Mouse (Mus musculus) heart, embryonic 13.5 days (tissue): ENCODE data around the gene Zbtb38. TPM values are rescaled to one million over a fixed set of nuclear protein-coding genes. Genes with fewer than 3 reads are reported as not detected.
A peak's percentile ranks its signal among the peaks of the same experiment; 100 is the strongest.

ENCODE experiments used
- ATAC-seq: fragments of 200-750 bp; cut with Nextera tagmentation; 2 replicates; pipeline ENCODE4 v1.8.0; 2017; ENCODE audit warnings: moderate TSS enrichment; ENCODE audit not compliant: insufficient number of reproducible peaks, low FRiP score, low TSS enrichment; ENCODE audit errors: extremely low read depth
- H3K27ac ChIP-seq: fragments of 300-500 bp; sonication (generic); replicated peaks from 2 replicates; pipeline ENCODE4 v1.5.1; 2015; ENCODE audit warnings: moderate library complexity, mild to moderate bottlenecking, inconsistent platforms
- H3K27me3 ChIP-seq: fragments of 300-500 bp; sonication (generic); replicated peaks from 2 replicates; pipeline ENCODE4 v1.6.1; 2015; ENCODE audit warnings: mild to moderate bottlenecking, inconsistent platforms
- H3K36me3 ChIP-seq: fragments of 300-500 bp; sonication (generic); 2 replicates; pipeline ENCODE4 v1.6.1; 2015; ENCODE audit warnings: mild to moderate bottlenecking, inconsistent platforms
- H3K4me1 ChIP-seq: fragments of 300-500 bp; sonication (generic); 2 replicates; pipeline ENCODE4 v1.6.1; 2015; ENCODE audit warnings: inconsistent platforms
- H3K4me2 ChIP-seq: fragments of 300-500 bp; sonication (generic); 2 replicates; pipeline ENCODE4 v1.6.1; 2015; ENCODE audit warnings: inconsistent platforms, mild to moderate bottlenecking, moderate library complexity
- H3K4me3 ChIP-seq: fragments of 300-500 bp; sonication (generic); 2 replicates; pipeline ENCODE4 v1.5.1; 2015; ENCODE audit warnings: moderate library complexity, mild to moderate bottlenecking, inconsistent platforms
- H3K9ac ChIP-seq: fragments of 300-500 bp; sonication (generic); 2 replicates; pipeline ENCODE4 v1.6.1; 2015; ENCODE audit warnings: inconsistent platforms, mild to moderate bottlenecking, moderate library complexity
- H3K9me3 ChIP-seq: fragments of 300-500 bp; sonication (generic); 2 replicates; pipeline ENCODE4 v1.6.1; 2016; ENCODE audit warnings: inconsistent platforms
- WGBS: fragments of 180-500 bp; shearing (Covaris S2); methylation state at CpG from one replicate; pipeline ENCODE4 v1.1.7; 2015; ENCODE audit warnings: mixed read lengths; 5-methylcytosine and 5-hydroxymethylcytosine counted together
- polyA plus RNA-seq: library from polyadenylated mRNA; unstranded; fragments of >200 nt; fragmentation: Nextera tagmentation; extraction: Ambion mirVana; gene quantifications from 2 replicates; pipeline ENCODE4 v1.2.1, GENCODE M21; 2015

Gene Zbtb38
- polyA plus RNA-seq, 1 experiment from 2014 or later = 27.1 TPM

- 68% methylated on average over 9 of the region's 9 CpGs for WGBS
These were observed 31.0 kb upstream of the Zbtb38 start for GRCm38 (mm10) chr9:96783667-96784066.

GRCm38 (mm10) chr9:96783258-96783657 is 30.6 kb upstream of the Zbtb38 start:
- H3K4me2 ChIP-seq = no peak overlapping the region
- H3K4me1 ChIP-seq = peaks cover 29% of the 10 kb centered on the region
- no peak overlapping the region for H3K4me3 ChIP-seq
- H3K9me3 ChIP-seq = no peaks in the 10 kb centered on the region
- peak overlapping the region; percentile 68 for H3K27ac ChIP-seq
- 0 out of 2 replicates have a peak overlapping the region, but pooled peaks have one; percentile 45 for H3K9ac ChIP-seq
- H3K36me3 ChIP-seq = no peaks in the 10 kb centered on the region
- H3K27me3 ChIP-seq = no peaks in the 10 kb centered on the region
- no peak for ATAC-seq
- 20% methylated on average over 5 of the region's 5 CpGs for WGBS

More at GRCm38 (mm10) chr9:96783667-96784066, 31.0 kb upstream of the Zbtb38 start:
- H3K9me3 ChIP-seq = no peaks in the 10 kb centered on the region
- no peak overlapping the region for H3K4me3 ChIP-seq
- peaks cover 29% of the 10 kb centered on the region for H3K4me1 ChIP-seq
- no peak for ATAC-seq
- H3K27ac ChIP-seq = peak overlapping the region; percentile 68
- no peaks in the 10 kb centered on the region for H3K36me3 ChIP-seq
- no peak overlapping the region for H3K4me2 ChIP-seq
- no peak overlapping the region for H3K9ac ChIP-seq
- no peaks in the 10 kb centered on the region for H3K27me3 ChIP-seq

- Histone ChIP-seq H3K4me1 (peaks cover 29% of the 10 kb centered on the region), H3K4me2 (no peak overlapping the region), H3K27ac (no peak overlapping the region), H3K36me3 (no peaks in the 10 kb centered on the region), H3K9me3 (no peaks in the 10 kb centered on the region), H3K4me3 (no peak overlapping the region), H3K9ac (no peak overlapping the region), H3K27me3 (no peaks in the 10 kb centered on the region)
- ATAC-seq = no peak
- 56% methylated on average over 8 of the region's 8 CpGs for whole genome bisulfite sequencing
These were observed 29.4 kb upstream of the Zbtb38 start for GRCm38 (mm10) chr9:96782062-96782461.

GRCm38 (mm10) chr9:96773146-96773545 is 20.5 kb upstream of the Zbtb38 start:
- no peak overlapping the region for H3K4me3 ChIP-seq
- no peak for ATAC-seq
- 4% methylated on average over 6 of the region's 6 CpGs for WGBS
- no peaks in the 10 kb centered on the region for H3K9me3 ChIP-seq
- no peak overlapping the region for H3K9ac ChIP-seq
- H3K4me2 ChIP-seq = peak overlapping the region; percentile 14; the same call in 1 of the 2 replicates
- no peaks in the 10 kb centered on the region for H3K36me3 ChIP-seq
- peaks cover 31% of the 10 kb centered on the region for H3K4me1 ChIP-seq
- H3K27me3 ChIP-seq = no peaks in the 10 kb centered on the region
- H3K27ac ChIP-seq = no peak overlapping the region

GRCm38 (mm10) chr9:96770443-96770842 is 17.8 kb upstream of the Zbtb38 start:
- Histone ChIP-seq H3K27ac (no peak overlapping the region), H3K27me3 (no peaks in the 10 kb centered on the region), H3K9ac (no peak overlapping the region), H3K36me3 (no peaks in the 10 kb centered on the region), H3K4me1 (peaks cover 36% of the 10 kb centered on the region), H3K4me2 (no peak overlapping the region), H3K9me3 (no peaks in the 10 kb centered on the region), H3K4me3 (no peak overlapping the region)
- 68% methylated on average over 3 of the region's 3 CpGs for WGBS
- no peak for ATAC-seq

- no peak for ATAC-seq
These were observed 17.0 kb upstream of the Zbtb38 start for GRCm38 (mm10) chr9:96769651-96770050.

GRCm38 (mm10) chr9:96767874-96768273 is 15.2 kb upstream of the Zbtb38 start:
- Histone ChIP-seq H3K4me3 (no peak overlapping the region), H3K4me1 (peaks cover 33% of the 10 kb centered on the region)

More at GRCm38 (mm10) chr9:96769651-96770050, 17.0 kb upstream of the Zbtb38 start:
- H3K4me3 ChIP-seq = no peak overlapping the region
- no peak overlapping the region for H3K4me2 ChIP-seq
- no peaks in the 10 kb centered on the region for H3K27me3 ChIP-seq
- no peaks in the 10 kb centered on the region for H3K36me3 ChIP-seq
- H3K4me1 ChIP-seq = peaks cover 38% of the 10 kb centered on the region
- H3K27ac ChIP-seq = no peak overlapping the region
- 31% methylated on average over 9 of the region's 9 CpGs for WGBS
- H3K9me3 ChIP-seq = no peaks in the 10 kb centered on the region
- H3K9ac ChIP-seq = no peak overlapping the region

GRCm38 (mm10) chr9:96766078-96766477 is 13.4 kb upstream of the Zbtb38 start:
- Histone ChIP-seq H3K27ac (no peak overlapping the region), H3K36me3 (no peaks in the 10 kb centered on the region), H3K4me3 (no peak overlapping the region), H3K9ac (no peak overlapping the region), H3K27me3 (no peaks in the 10 kb centered on the region), H3K4me1 (peaks cover 20% of the 10 kb centered on the region), H3K4me2 (no peak overlapping the region), H3K9me3 (no peaks in the 10 kb centered on the region)
- no peak for ATAC-seq

More at GRCm38 (mm10) chr9:96767874-96768273, 15.2 kb upstream of the Zbtb38 start:
- Histone ChIP-seq H3K27ac (no peak overlapping the region), H3K36me3 (no peaks in the 10 kb centered on the region), H3K27me3 (no peaks in the 10 kb centered on the region), H3K4me2 (no peak overlapping the region), H3K9me3 (no peaks in the 10 kb centered on the region), H3K9ac (no peak overlapping the region)
- no peak for ATAC-seq

- no peaks in the 10 kb centered on the region for H3K9me3 ChIP-seq
- H3K36me3 ChIP-seq = no peaks in the 10 kb centered on the region
- H3K27me3 ChIP-seq = no peaks in the 10 kb centered on the region
- no peak overlapping the region for H3K9ac ChIP-seq
- peaks cover 19% of the 10 kb centered on the region for H3K4me1 ChIP-seq
- no peak overlapping the region for H3K4me3 ChIP-seq
- no peak for ATAC-seq
- no peak overlapping the region for H3K4me2 ChIP-seq
- H3K27ac ChIP-seq = no peak overlapping the region
- 46% methylated on average over 5 of the region's 5 CpGs for WGBS
These were observed 12.8 kb upstream of the Zbtb38 start for GRCm38 (mm10) chr9:96765410-96765809.

- Histone ChIP-seq H3K9me3 (no peaks in the 10 kb centered on the region), H3K4me2 (no peak overlapping the region), H3K27me3 (no peaks in the 10 kb centered on the region), H3K27ac (no peak overlapping the region), H3K9ac (no peak overlapping the region), H3K4me3 (no peak overlapping the region), H3K36me3 (no peaks in the 10 kb centered on the region), H3K4me1 (0 out of 2 replicates have a peak, but pooled peaks cover 6% of the 10 kb centered on the region)
- no peak for ATAC-seq
- 80% methylated on average over 9 of the region's 9 CpGs for WGBS
These were observed 11.4 kb upstream of the Zbtb38 start for GRCm38 (mm10) chr9:96763847-96764631.

- ATAC-seq = no peak
- no peak overlapping the region for H3K4me2 ChIP-seq
- no peak overlapping the region for H3K9ac ChIP-seq
- H3K27ac ChIP-seq = no peak overlapping the region
- no peaks in the 10 kb centered on the region for H3K27me3 ChIP-seq
- no peaks in the 10 kb centered on the region for H3K36me3 ChIP-seq
- H3K4me1 ChIP-seq = peaks cover 13% of the 10 kb centered on the region
- no peaks in the 10 kb centered on the region for H3K9me3 ChIP-seq
- H3K4me3 ChIP-seq = no peak overlapping the region
- WGBS = 84% methylated on average over 3 of the region's 3 CpGs
These were observed 10.4 kb upstream of the Zbtb38 start for GRCm38 (mm10) chr9:96763025-96763424.
